Mouse (Mus musculus): ENCODE measurements around the gene Cyp2b19. TPM values are rescaled to one million over a fixed set of nuclear protein-coding genes. Genes with fewer than 3 reads are reported as not detected.

Gene Cyp2b19
- 0.22 and 0.42 TPM in 2 replicates for polyA plus RNA-seq (2015; fragmentation: Nextera tagmentation; extraction: Ambion mirVana)

DNA sequence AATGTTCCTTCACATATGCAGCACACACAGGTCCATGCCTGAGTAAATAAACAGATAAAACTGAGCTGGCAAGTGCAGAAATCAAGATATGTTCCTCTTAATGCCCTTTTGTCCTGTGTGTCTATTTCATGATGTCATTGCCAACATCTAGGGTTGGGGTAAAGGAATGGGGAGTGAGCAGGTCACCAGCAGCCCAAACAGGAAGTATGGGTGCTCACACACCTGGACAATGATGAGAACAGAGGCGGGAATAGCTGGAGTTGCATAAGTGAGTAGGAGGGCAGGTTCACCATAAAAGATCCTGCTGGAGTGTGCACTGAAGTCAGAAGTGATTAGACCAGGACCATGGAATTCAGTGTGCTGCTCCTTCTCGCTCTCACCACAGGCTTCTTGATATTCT is at the start of gene Cyp2b19:
Gene Cyp2b19 (plus strand): TSS at position 301 of the 400 bp plus-strand sequence.
- no peak for ATAC-seq (ENCODE audit: low read depth)
- Histone ChIP-seq H3K4me2 (no peak within 1 kb of the TSS), H3K36me3 (no peaks in the 10 kb centered on the region), H3K27ac (replicated peaks) (no peak within 1 kb of the TSS), H3K9me3 (peaks cover 24% of the 10 kb centered on the region), H3K4me1 (replicated peaks) (no peaks in the 10 kb centered on the region), H3K27me3 (no peaks in the 10 kb centered on the region), H3K4me3 (no peak within 1 kb of the TSS), H3K9ac (no peak within 1 kb of the TSS)
- WGBS, result 81% methylated on average over 2 of the region's 2 CpGs

DNA sequence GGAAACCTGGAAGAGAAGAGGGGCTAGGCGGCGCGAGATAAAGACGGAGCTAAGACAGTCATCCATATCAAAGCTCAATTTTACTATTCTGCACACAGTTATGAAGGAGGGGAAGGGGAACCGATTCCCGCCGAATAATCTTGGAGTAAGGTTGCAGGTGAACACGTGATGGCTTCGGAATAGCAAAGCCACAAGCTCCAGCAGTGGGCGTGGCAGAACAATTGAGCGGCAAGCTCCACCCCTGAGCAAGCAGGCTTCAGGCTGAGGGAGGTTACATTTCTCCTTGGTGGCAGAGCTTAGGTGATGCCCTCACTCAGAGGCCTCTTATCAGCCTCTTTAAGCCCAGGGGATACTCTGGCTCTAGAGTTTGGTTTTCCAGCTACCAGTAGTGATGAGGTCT is 45.9 kb upstream of the Cyp2b19 start:
- Histone ChIP-seq H3K36me3 (no peaks in the 10 kb centered on the region), H3K4me1 (replicated peaks) (no peaks in the 10 kb centered on the region), H3K27ac (replicated peaks) (no peak overlapping the region), H3K4me2 (no peak overlapping the region), H3K9ac (no peak overlapping the region), H3K4me3 (no peak overlapping the region), H3K9me3 (peaks cover 7% of the 10 kb centered on the region; the same call in 1 of the 2 replicates), H3K27me3 (no peaks in the 10 kb centered on the region)
- no peak for ATAC-seq (ENCODE audit: low read depth)
- 91% methylated on average over 11 of the region's 11 CpGs for WGBS

- no peak overlapping the region for H3K9ac ChIP-seq
- no peak overlapping the region for H3K4me2 ChIP-seq
- no peak overlapping the region for H3K27ac ChIP-seq (replicated peaks)
- H3K27me3 ChIP-seq, result no peaks in the 10 kb centered on the region
- no peaks in the 10 kb centered on the region for H3K9me3 ChIP-seq
- no peaks in the 10 kb centered on the region for H3K36me3 ChIP-seq
- H3K4me1 ChIP-seq (replicated peaks), result no peaks in the 10 kb centered on the region
- ATAC-seq (ENCODE audit: low read depth), result no peak
- H3K4me3 ChIP-seq, result no peak overlapping the region
These were observed 18.0 kb upstream of the Cyp2b19 start for GRCm38 (mm10) chr7:26738940-26739339.

- Histone ChIP-seq H3K27me3 (no peaks in the 10 kb centered on the region), H3K4me3 (no peak overlapping the region), H3K9ac (no peak overlapping the region), H3K4me2 (no peak overlapping the region), H3K36me3 (no peaks in the 10 kb centered on the region), H3K9me3 (peaks cover 6% of the 10 kb centered on the region; the same call in 1 of the 2 replicates), H3K4me1 (replicated peaks) (no peaks in the 10 kb centered on the region), H3K27ac (replicated peaks) (no peak overlapping the region)
- ATAC-seq (ENCODE audit: low read depth), result no peak
- 83% methylated on average over 4 of the region's 4 CpGs for WGBS
These were observed 13.0 kb upstream of the Cyp2b19 start for GRCm38 (mm10) chr7:26743948-26744347.

DNA sequence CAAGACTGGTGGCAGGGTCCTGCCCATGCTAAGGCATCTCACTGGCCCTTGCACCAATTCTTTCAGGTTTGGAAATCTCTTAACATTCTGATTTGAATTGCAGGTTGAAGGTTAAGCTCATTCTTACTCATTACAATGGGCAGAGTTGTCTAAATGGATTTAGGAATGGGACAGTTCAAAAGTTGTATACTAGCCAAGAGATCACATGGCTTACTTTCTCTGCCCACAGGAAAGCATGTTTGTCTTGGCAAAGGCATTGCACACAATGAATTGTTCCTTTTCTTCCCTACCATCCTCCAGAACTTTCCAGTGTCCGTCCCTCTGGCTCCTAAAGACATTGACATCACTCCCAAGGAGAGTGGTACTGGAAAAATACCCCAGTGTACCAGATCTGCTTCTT is 11.5 kb upstream of the Cyp2b19 start:
- no peak for ATAC-seq (ENCODE audit: low read depth)
- H3K27me3 ChIP-seq, result no peaks in the 10 kb centered on the region
- H3K4me3 ChIP-seq, result no peak overlapping the region
- H3K4me2 ChIP-seq, result no peak overlapping the region
- WGBS, result 82% methylated on average over 1 of the region's 1 CpGs
- H3K27ac ChIP-seq (replicated peaks), result no peak overlapping the region
- H3K9me3 ChIP-seq, result peaks cover 6% of the 10 kb centered on the region; the same call in 1 of the 2 replicates
- H3K36me3 ChIP-seq, result no peaks in the 10 kb centered on the region
- H3K9ac ChIP-seq, result no peak overlapping the region
- no peaks in the 10 kb centered on the region for H3K4me1 ChIP-seq (replicated peaks)

GRCm38 (mm10) chr7:26767084-26767483 is 10.1 kb downstream of the Cyp2b19 start:
- ATAC-seq (ENCODE audit: low read depth), result no peak
- no peaks in the 10 kb centered on the region for H3K4me1 ChIP-seq (replicated peaks)
- WGBS, result 76% methylated on average over 1 of the region's 1 CpGs
- H3K36me3 ChIP-seq, result no peaks in the 10 kb centered on the region
- no peaks in the 10 kb centered on the region for H3K27me3 ChIP-seq
- H3K9ac ChIP-seq, result no peak overlapping the region
- H3K27ac ChIP-seq (replicated peaks), result no peak overlapping the region
- H3K4me3 ChIP-seq, result no peak overlapping the region
- H3K9me3 ChIP-seq, result no peaks in the 10 kb centered on the region
- H3K4me2 ChIP-seq, result no peak overlapping the region

- WGBS, result 84% methylated on average over 9 of the region's 9 CpGs
- Histone ChIP-seq H3K4me2 (no peak overlapping the region), H3K4me1 (replicated peaks) (no peaks in the 10 kb centered on the region), H3K27me3 (no peaks in the 10 kb centered on the region), H3K9ac (no peak overlapping the region), H3K36me3 (no peaks in the 10 kb centered on the region), H3K4me3 (no peak overlapping the region), H3K9me3 (no peaks in the 10 kb centered on the region), H3K27ac (replicated peaks) (no peak overlapping the region)
- no peak for ATAC-seq (ENCODE audit: low read depth)
These were observed 13.0 kb downstream of the Cyp2b19 start for GRCm38 (mm10) chr7:26769881-26770470.

GRCm38 (mm10) chr7:26772866-26773586 is 16.1 kb downstream of the Cyp2b19 start:
- no peaks in the 10 kb centered on the region for H3K27me3 ChIP-seq
- H3K9ac ChIP-seq, result no peak overlapping the region
- H3K9me3 ChIP-seq, result 0 out of 2 replicates have a peak, but pooled peaks cover 5% of the 10 kb centered on the region
- ATAC-seq (ENCODE audit: low read depth), result no peak
- H3K4me2 ChIP-seq, result no peak overlapping the region
- H3K4me3 ChIP-seq, result no peak overlapping the region
- no peaks in the 10 kb centered on the region for H3K36me3 ChIP-seq
- H3K27ac ChIP-seq (replicated peaks), result no peak overlapping the region
- WGBS, result 81% methylated on average over 3 of the region's 3 CpGs
- no peaks in the 10 kb centered on the region for H3K4me1 ChIP-seq (replicated peaks)

- Histone ChIP-seq H3K27ac (replicated peaks) (no peak overlapping the region), H3K4me2 (no peak overlapping the region), H3K36me3 (no peaks in the 10 kb centered on the region), H3K9me3 (0 out of 2 replicates have a peak, but pooled peaks cover 5% of the 10 kb centered on the region), H3K4me1 (replicated peaks) (no peaks in the 10 kb centered on the region), H3K27me3 (no peaks in the 10 kb centered on the region), H3K4me3 (no peak overlapping the region), H3K9ac (no peak overlapping the region)
- ATAC-seq (ENCODE audit: low read depth), result no peak
- 24% methylated on average over 6 of the region's 6 CpGs for WGBS
These were observed 18.9 kb downstream of the Cyp2b19 start for GRCm38 (mm10) chr7:26775866-26776265.

GRCm38 (mm10) chr7:26777806-26778205 is 20.9 kb downstream of the Cyp2b19 start:
- Histone ChIP-seq H3K4me3 (no peak overlapping the region), H3K36me3 (no peaks in the 10 kb centered on the region), H3K4me2 (no peak overlapping the region), H3K4me1 (replicated peaks) (no peaks in the 10 kb centered on the region), H3K9ac (no peak overlapping the region), H3K27ac (replicated peaks) (no peak overlapping the region), H3K27me3 (no peaks in the 10 kb centered on the region), H3K9me3 (0 out of 2 replicates have a peak, but pooled peaks cover 5% of the 10 kb centered on the region)
- no peak for ATAC-seq (ENCODE audit: low read depth)
- whole genome bisulfite sequencing, result 56% methylated on average over 2 of the region's 2 CpGs

DNA sequence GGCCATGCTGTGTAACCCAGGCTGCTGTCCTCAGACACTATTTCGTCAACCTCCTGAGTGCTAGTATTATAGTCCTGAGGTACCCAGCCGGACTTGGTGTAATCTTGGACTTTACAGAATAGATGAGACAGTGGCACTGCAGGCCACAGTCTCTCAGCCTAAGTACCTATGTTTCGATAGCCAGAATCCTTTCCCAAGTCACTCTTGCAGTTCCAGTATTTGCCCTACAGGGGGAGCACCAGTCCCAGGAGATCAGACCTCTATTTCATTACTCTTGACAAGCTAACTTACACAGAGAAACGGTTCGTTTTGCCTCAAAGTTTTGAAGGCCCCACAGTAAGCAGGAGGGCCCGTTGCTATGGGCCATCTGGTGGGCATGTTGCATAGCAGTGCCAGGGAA is 21.5 kb downstream of the Cyp2b19 start:
- Histone ChIP-seq H3K9ac (no peak overlapping the region), H3K27ac (replicated peaks) (no peak overlapping the region), H3K4me3 (no peak overlapping the region), H3K36me3 (no peaks in the 10 kb centered on the region), H3K4me1 (replicated peaks) (no peaks in the 10 kb centered on the region), H3K27me3 (no peaks in the 10 kb centered on the region), H3K4me2 (no peak overlapping the region), H3K9me3 (0 out of 2 replicates have a peak, but pooled peaks cover 5% of the 10 kb centered on the region)
- ATAC-seq (ENCODE audit: low read depth), result no peak
- WGBS, result 40% methylated on average over 6 of the region's 6 CpGs

DNA sequence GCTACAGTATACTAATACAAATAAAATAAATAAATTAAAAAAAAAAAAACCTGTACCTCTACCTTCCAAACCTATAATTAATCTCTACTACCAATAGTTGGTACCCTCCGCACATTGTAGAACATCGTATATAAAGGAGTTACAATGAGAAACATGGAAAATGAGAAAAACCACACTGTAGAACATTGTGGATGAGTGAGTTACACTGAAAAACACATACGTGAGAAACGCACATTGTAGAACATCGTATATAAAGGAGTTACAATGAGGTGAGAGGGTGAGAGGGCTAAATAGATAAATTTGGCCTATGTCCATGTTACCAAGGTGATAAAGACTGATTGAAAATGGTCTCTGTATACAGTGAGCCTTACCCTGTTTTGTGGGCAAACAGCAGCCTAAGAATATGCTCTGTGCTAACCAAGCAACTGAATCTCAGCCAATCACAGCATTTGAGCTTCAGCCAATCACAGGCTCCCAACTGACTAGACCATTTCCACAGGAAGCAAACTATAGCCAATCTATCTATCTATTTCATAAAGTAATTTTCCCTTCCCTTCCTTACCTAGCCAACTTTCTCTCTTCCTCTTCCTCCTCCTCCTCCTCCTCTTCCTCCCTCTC is 23.0 kb downstream of the Cyp2b19 start:
- no peaks in the 10 kb centered on the region for H3K4me1 ChIP-seq (replicated peaks)
- WGBS, result 76% methylated on average over 5 of the region's 5 CpGs
- no peak overlapping the region for H3K4me3 ChIP-seq
- no peak overlapping the region for H3K4me2 ChIP-seq
- 0 out of 2 replicates have a peak, but pooled peaks cover 5% of the 10 kb centered on the region for H3K9me3 ChIP-seq
- no peak overlapping the region for H3K27ac ChIP-seq (replicated peaks)
- H3K9ac ChIP-seq, result no peak overlapping the region
- ATAC-seq (ENCODE audit: low read depth), result peak; percentile 67
- H3K36me3 ChIP-seq, result no peaks in the 10 kb centered on the region
- H3K27me3 ChIP-seq, result no peaks in the 10 kb centered on the region
